Mouse (Mus musculus): ENCODE measurements around the gene Nubp1. TPM values are rescaled to one million over a fixed set of nuclear protein-coding genes. Genes with fewer than 3 reads are reported as not detected.

The Nubp1 gene
- polyA plus RNA-seq, 1 experiment from 2014 or later: 92.0 TPM

GRCm38 (mm10) chr16:10385261-10385660 is 26.5 kb upstream of the Nubp1 start:
- 83% methylated on average over 12 of the region's 12 CpGs for WGBS
- Histone ChIP-seq H3K27ac (no peak overlapping the region), H3K9me3 (replicated peaks) (no peaks in the 10 kb centered on the region), H3K4me3 (no peak overlapping the region), H3K4me1 (peaks cover 4% of the 10 kb centered on the region), H3K36me3 (no peaks in the 10 kb centered on the region), H3K27me3 (ENCODE audit: low read depth, poor library complexity, severe bottlenecking) (no peaks in the 10 kb centered on the region)
- DNase-seq (ENCODE audit: low spot score): no peak

GRCm38 (mm10) chr16:10388634-10389365 is 22.9 kb upstream of the Nubp1 start:
- Histone ChIP-seq H3K36me3 (no peaks in the 10 kb centered on the region), H3K27ac (no peak overlapping the region), H3K9me3 (replicated peaks) (no peaks in the 10 kb centered on the region), H3K4me1 (peaks cover 4% of the 10 kb centered on the region), H3K27me3 (ENCODE audit: low read depth, poor library complexity, severe bottlenecking) (peaks cover 15% of the 10 kb centered on the region), H3K4me3 (no peak overlapping the region)
- WGBS: 90% methylated on average over 6 of the region's 6 CpGs
- no peak for DNase-seq (ENCODE audit: low spot score)

GRCm38 (mm10) chr16:10392587-10392986 is 19.2 kb upstream of the Nubp1 start:
- Histone ChIP-seq H3K9me3 (replicated peaks) (no peaks in the 10 kb centered on the region), H3K27ac (no peak overlapping the region), H3K4me1 (peaks cover 7% of the 10 kb centered on the region), H3K36me3 (no peaks in the 10 kb centered on the region), H3K27me3 (ENCODE audit: low read depth, poor library complexity, severe bottlenecking) (peaks cover 46% of the 10 kb centered on the region), H3K4me3 (no peak overlapping the region)
- 81% methylated on average over 9 of the region's 9 CpGs for WGBS
- no peak for DNase-seq (ENCODE audit: low spot score)

- Histone ChIP-seq H3K36me3 (no peaks in the 10 kb centered on the region), H3K9me3 (replicated peaks) (no peaks in the 10 kb centered on the region), H3K4me3 (peak within 1 kb of the TSS; percentile 42), H3K4me1 (peaks cover 7% of the 10 kb centered on the region), H3K27me3 (ENCODE audit: low read depth, poor library complexity, severe bottlenecking) (peaks cover 46% of the 10 kb centered on the region), H3K27ac (no peak within 1 kb of the TSS)
- peak; percentile 58 for DNase-seq (ENCODE audit: low spot score)
- 9% methylated on average over 37 of the region's 37 CpGs for WGBS
Observed at GRCm38 (mm10) chr16:10394699-10395540, 16.8 kb upstream of the Nubp1 start, which contains the start of gene Tekt5. TSS of gene Tekt5 (minus strand) at chr16:10395490.

GRCm38 (mm10) chr16:10398755-10399154 is 13.0 kb upstream of the Nubp1 start:
- WGBS: 73% methylated on average over 5 of the region's 5 CpGs
- no peak for DNase-seq (ENCODE audit: low spot score)
- Histone ChIP-seq H3K27ac (no peak overlapping the region), H3K4me1 (peaks cover 7% of the 10 kb centered on the region), H3K27me3 (ENCODE audit: low read depth, poor library complexity, severe bottlenecking) (peaks cover 32% of the 10 kb centered on the region), H3K36me3 (no peaks in the 10 kb centered on the region), H3K9me3 (replicated peaks) (no peaks in the 10 kb centered on the region), H3K4me3 (no peak overlapping the region)

- H3K36me3 ChIP-seq: no peaks in the 10 kb centered on the region
- peaks cover 7% of the 10 kb centered on the region for H3K4me1 ChIP-seq
- H3K27me3 ChIP-seq (ENCODE audit: low read depth, poor library complexity, severe bottlenecking): peaks cover 28% of the 10 kb centered on the region
- no peak overlapping the region for H3K4me3 ChIP-seq
- WGBS: 29% methylated on average over 7 of the region's 7 CpGs
- no peaks in the 10 kb centered on the region for H3K9me3 ChIP-seq (replicated peaks)
- H3K27ac ChIP-seq: no peak overlapping the region
- peak; percentile 92 for DNase-seq (ENCODE audit: low spot score)
Observed at GRCm38 (mm10) chr16:10399160-10399559, 12.6 kb upstream of the Nubp1 start.

- Histone ChIP-seq H3K9me3 (replicated peaks) (no peaks in the 10 kb centered on the region), H3K4me1 (peaks cover 13% of the 10 kb centered on the region), H3K27ac (no peak overlapping the region), H3K27me3 (ENCODE audit: low read depth, poor library complexity, severe bottlenecking) (no peaks in the 10 kb centered on the region), H3K36me3 (peaks cover 79% of the 10 kb centered on the region), H3K4me3 (no peak overlapping the region)
- no peak for DNase-seq (ENCODE audit: low spot score)
- WGBS: 83% methylated on average over 6 of the region's 6 CpGs
Observed at GRCm38 (mm10) chr16:10415976-10416375, 4.2 kb downstream of the Nubp1 start.

- Histone ChIP-seq H3K27me3 (ENCODE audit: low read depth, poor library complexity, severe bottlenecking) (no peaks in the 10 kb centered on the region), H3K36me3 (peaks cover 88% of the 10 kb centered on the region), H3K9me3 (replicated peaks) (no peaks in the 10 kb centered on the region), H3K4me3 (no peak overlapping the region), H3K4me1 (peaks cover 7% of the 10 kb centered on the region), H3K27ac (no peak overlapping the region)
- no peak for DNase-seq (ENCODE audit: low spot score)
- WGBS: 97% methylated on average over 4 of the region's 4 CpGs
Observed at GRCm38 (mm10) chr16:10416866-10417265, 5.1 kb downstream of the Nubp1 start.

GRCm38 (mm10) chr16:10417723-10418259 is 6.0 kb downstream of the Nubp1 start:
- peaks cover 97% of the 10 kb centered on the region for H3K36me3 ChIP-seq

GRCm38 (mm10) chr16:10420447-10421054 is 8.8 kb downstream of the Nubp1 start:
- no peaks in the 10 kb centered on the region for H3K9me3 ChIP-seq (replicated peaks)
- H3K36me3 ChIP-seq: peaks cover 100% of the 10 kb centered on the region
- H3K4me1 ChIP-seq: no peaks in the 10 kb centered on the region
- no peak overlapping the region for H3K27ac ChIP-seq
- 96% methylated on average over 9 of the region's 9 CpGs for WGBS
- no peak for DNase-seq (ENCODE audit: low spot score)
- H3K4me3 ChIP-seq: no peak overlapping the region
- H3K27me3 ChIP-seq (ENCODE audit: low read depth, poor library complexity, severe bottlenecking): no peaks in the 10 kb centered on the region

More at GRCm38 (mm10) chr16:10417723-10418259, 6.0 kb downstream of the Nubp1 start:
- no peak for DNase-seq (ENCODE audit: low spot score)
- peaks cover 1% of the 10 kb centered on the region for H3K4me1 ChIP-seq
- no peaks in the 10 kb centered on the region for H3K27me3 ChIP-seq (ENCODE audit: low read depth, poor library complexity, severe bottlenecking)
- no peak overlapping the region for H3K4me3 ChIP-seq
- WGBS: 96% methylated on average over 9 of the region's 9 CpGs
- no peaks in the 10 kb centered on the region for H3K9me3 ChIP-seq (replicated peaks)
- no peak overlapping the region for H3K27ac ChIP-seq

- WGBS: 85% methylated on average over 1 of the region's 1 CpGs
- no peak overlapping the region for H3K27ac ChIP-seq
- H3K27me3 ChIP-seq (ENCODE audit: low read depth, poor library complexity, severe bottlenecking): no peaks in the 10 kb centered on the region
- H3K4me3 ChIP-seq: no peak overlapping the region
- H3K36me3 ChIP-seq: peaks cover 7% of the 10 kb centered on the region
- no peaks in the 10 kb centered on the region for H3K9me3 ChIP-seq (replicated peaks)
- no peak for DNase-seq (ENCODE audit: low spot score)
- no peaks in the 10 kb centered on the region for H3K4me1 ChIP-seq
Observed at GRCm38 (mm10) chr16:10431911-10432310, 20.2 kb downstream of the Nubp1 start.

- 90% methylated on average over 4 of the region's 4 CpGs for WGBS
- DNase-seq (ENCODE audit: low spot score): no peak
- Histone ChIP-seq H3K4me1 (no peaks in the 10 kb centered on the region), H3K27ac (no peak overlapping the region), H3K4me3 (no peak overlapping the region), H3K36me3 (peaks cover 2% of the 10 kb centered on the region), H3K9me3 (replicated peaks) (no peaks in the 10 kb centered on the region), H3K27me3 (ENCODE audit: low read depth, poor library complexity, severe bottlenecking) (no peaks in the 10 kb centered on the region)
Observed at GRCm38 (mm10) chr16:10432387-10432786, 20.6 kb downstream of the Nubp1 start.

All from limb, embryonic 10.5 days (tissue).